7 mouse cellular contexts compared by ENCODE assay signal in genomic region chr3:129831035-129831568, GRCm38 (mm10). TPM values are rescaled to one million over a fixed set of nuclear protein-coding genes. Genes with fewer than 3 reads are reported as not detected.
DNase-seq lines count a peak whose midpoint lies in the region; ATAC-seq lines count a peak whose summit lies in the region.

Gene Gar1, minus strand, starts transcription at chr3:129831396.

- peaks cover 6% of the 10 kb centered on the region; the same call in 1 of the 2 replicates for H3K36me3 ChIP-seq in intestine, embryonic 15.5 days
- peaks cover 34% of the 10 kb centered on the region for H3K36me3 ChIP-seq in midbrain, embryonic 10.5 days

- intact Hi-C loops in gastrocnemius, postnatal 36 days (cut with DNase I), result loop anchor here (5.0 kb wide), 1 partner anchor 46 kb away; the partner anchor contains the start of gene Pla2g12a
- intact Hi-C loops in left cerebral cortex, postnatal 25 days (cut with DNase I), result loop anchor here (1.0 to 5.0 kb wide), 3 partner anchors 47 to 230 kb away; partner anchors contain the start of genes Pla2g12a and Sec24b

- H3K4me1 ChIP-seq in intestine, embryonic 15.5 days (replicated peaks), result peaks cover 11% of the 10 kb centered on the region
- peaks cover 27% of the 10 kb centered on the region for H3K4me1 ChIP-seq in midbrain, embryonic 10.5 days

- H3K4me3 ChIP-seq in intestine, embryonic 15.5 days (replicated peaks), result peak within 1 kb of the TSS; percentile 95
- H3K4me3 ChIP-seq in midbrain, embryonic 10.5 days, result peak within 1 kb of the TSS; percentile 93

- H3K27me3 ChIP-seq in intestine, embryonic 15.5 days (replicated peaks), result no peaks in the 10 kb centered on the region
- H3K27me3 ChIP-seq in midbrain, embryonic 10.5 days (ENCODE audit: low read depth, poor library complexity, severe bottlenecking), result no peaks in the 10 kb centered on the region

- peak within 1 kb of the TSS; percentile 85 for H3K4me2 ChIP-seq in intestine, embryonic 15.5 days (replicated peaks)

- H3K27ac ChIP-seq in intestine, embryonic 15.5 days, result peak within 1 kb of the TSS; percentile 90
- peak within 1 kb of the TSS; percentile 95 for H3K27ac ChIP-seq in midbrain, embryonic 10.5 days (replicated peaks)

- under 1% methylated on average over 60 of the region's 60 CpGs for WGBS in intestine, embryonic 15.5 days
- under 1% methylated on average over 60 of the region's 60 CpGs for WGBS in midbrain, embryonic 10.5 days

- peak; percentile 94 for ATAC-seq in intestine, embryonic 15.5 days

- peak within 1 kb of the TSS; percentile 80 for H3K9ac ChIP-seq in intestine, embryonic 15.5 days

- no peaks in the 10 kb centered on the region for H3K9me3 ChIP-seq in intestine, embryonic 15.5 days
- no peaks in the 10 kb centered on the region for H3K9me3 ChIP-seq in midbrain, embryonic 10.5 days (replicated peaks)

- peak; percentile 95 for DNase-seq in adrenal gland, adult 2 months
- peak; percentile 95 for DNase-seq in embryo, embryonic 11.5 days (ENCODE audit: low read depth, low spot score)
- peak; percentile 92 to 93 for DNase-seq in gastrocnemius, postnatal 36 days
- peak; percentile 96 to 98 for DNase-seq in left cerebral cortex, postnatal 25 days (ENCODE audit: low spot score in 2 of 2)
- DNase-seq in midbrain, embryonic 10.5 days (ENCODE audit: low spot score), result peak; percentile 95
- DNase-seq in right cerebral cortex, postnatal 4 days, result peak; percentile 92

RNA-seq across cellular contexts. Expression of gene Gar1, which starts in this region (rescaled TPM):
- total RNA-seq in adrenal gland, adult 2 months (2021), result 10 to 100 TPM; 39.4 to 61.2 TPM
- polyA plus RNA-seq in adrenal gland, adult 2 months (2012; rRNA removed), result 11.0 and 15.4 TPM in 2 replicates
- total RNA-seq in gastrocnemius, postnatal 36 days (2021), result 10 to 100 TPM; 13.0 to 22.0 TPM
- 87.7 and 93.2 TPM in 2 replicates for polyA plus RNA-seq in intestine, embryonic 15.5 days (2015; fragmentation: Nextera tagmentation; extraction: Ambion mirVana)
- 10 to 100 TPM; 35.9 to 44.2 TPM for total RNA-seq in left cerebral cortex, postnatal 25 days (2021)
- 89.3 and 103 TPM in 2 replicates for polyA plus RNA-seq in midbrain, embryonic 10.5 days (2016; fragmentation: Nextera tagmentation; extraction: Ambion mirVana)

Comparison
In these comparisons a context has a peak if more than half of its experiments do, and no peak if none do; other contexts are left out.
1. Peak in every context shown above with its lines: DNase-seq, ATAC-seq, H3K4me3 ChIP-seq and H3K27ac ChIP-seq.